Comparison of ENCODE assay signal across 8 mouse cellular contexts in genomic region chr4:82505121-82506031, GRCm38 (mm10).
A peak's percentile ranks its signal among the peaks of the same experiment; 100 is the strongest.
DNase-seq lines count a peak whose midpoint lies in the region; ATAC-seq lines count a peak whose summit lies in the region.

No protein-coding gene starts in this region.

- peak; percentile 20 for ATAC-seq in frontal cortex, adult (ENCODE audit: low TSS enrichment)
- ATAC-seq in megakaryocyte progenitor cell, adult 5-6 weeks (replicated peaks; ENCODE audit: poor library complexity) = no peak; the same call in 1 of the 2 replicates

- peak; percentile 93 for DNase-seq in Muller cell, postnatal 12 days (ENCODE audit: inconsistent ontology term)
- DNase-seq in cerebellum, adult 18-20 months = peak; percentile 72 to 81
- peak; percentile 80 for DNase-seq in hindbrain, embryonic 10.5 days (ENCODE audit: low spot score)
- DNase-seq in layer of hippocampus, postnatal 10 days (ENCODE audit: low spot score in 2 of 2) = peak; percentile 68 to 80
- peak; percentile 89 for DNase-seq in lung, postnatal 10 days
- peak; percentile 56 for DNase-seq in right cerebral cortex, postnatal 14 days

- H3K4me3 ChIP-seq in hindbrain, embryonic 10.5 days = peak overlapping the region; percentile 79

- 1% methylated on average over 65 of the region's 72 CpGs for WGBS in hindbrain, embryonic 10.5 days

- H3K27me3 ChIP-seq in hindbrain, embryonic 10.5 days (ENCODE audit: insufficient read depth, poor library complexity, severe bottlenecking) = peaks cover 74% of the 10 kb centered on the region

- peaks cover 60% of the 10 kb centered on the region for H3K4me1 ChIP-seq in hindbrain, embryonic 10.5 days (replicated peaks)

- no peaks in the 10 kb centered on the region for H3K36me3 ChIP-seq in hindbrain, embryonic 10.5 days

- no peaks in the 10 kb centered on the region for H3K9me3 ChIP-seq in hindbrain, embryonic 10.5 days

- H3K27ac ChIP-seq in hindbrain, embryonic 10.5 days = peak overlapping the region; percentile 98
